Mouse (Mus musculus) kidney, postnatal 36 days (tissue): ENCODE measurements around the gene Rbms3.

ENCODE experiments used
- DNase-seq, 2 experiments: peaks; one replicate each; pipeline ENCODE4 v3.0.0; 2021 to 2022; ENCODE audit warnings: mixed read lengths in 2 of 2

Gene Rbms3

GRCm38 (mm10) chr9:117091253-117092176 lies 538.2 kb downstream of the Rbms3 start:
- no peak for DNase-seq

GRCm38 (mm10) chr9:117089409-117090147 lies 540.1 kb downstream of the Rbms3 start:
- peak; percentile 88 to 89 for DNase-seq

- DNase-seq: no peak
Observed at GRCm38 (mm10) chr9:117088309-117088708, 541.4 kb downstream of the Rbms3 start.

GRCm38 (mm10) chr9:117085706-117086105 lies 544.0 kb downstream of the Rbms3 start:
- no peak for DNase-seq

DNA sequence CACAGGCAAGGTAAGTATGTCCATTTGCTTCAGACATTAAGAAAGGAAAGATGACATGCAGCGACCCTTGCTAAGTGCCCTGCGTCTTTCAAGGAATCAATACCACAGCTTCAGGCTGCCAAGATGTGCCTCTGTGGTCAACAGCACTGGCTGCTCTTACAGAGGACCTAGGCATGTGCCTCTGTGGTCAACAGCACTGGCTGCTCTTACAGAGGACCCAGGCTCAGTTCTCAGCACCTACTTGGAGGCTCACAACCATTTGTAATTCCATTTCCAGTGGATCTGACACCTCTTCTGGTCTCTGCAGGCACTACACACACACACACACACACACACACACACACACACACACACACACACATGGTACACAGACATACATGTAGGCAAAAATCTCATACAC lies 545.2 kb downstream of the Rbms3 start:
- DNase-seq: no peak

DNA sequence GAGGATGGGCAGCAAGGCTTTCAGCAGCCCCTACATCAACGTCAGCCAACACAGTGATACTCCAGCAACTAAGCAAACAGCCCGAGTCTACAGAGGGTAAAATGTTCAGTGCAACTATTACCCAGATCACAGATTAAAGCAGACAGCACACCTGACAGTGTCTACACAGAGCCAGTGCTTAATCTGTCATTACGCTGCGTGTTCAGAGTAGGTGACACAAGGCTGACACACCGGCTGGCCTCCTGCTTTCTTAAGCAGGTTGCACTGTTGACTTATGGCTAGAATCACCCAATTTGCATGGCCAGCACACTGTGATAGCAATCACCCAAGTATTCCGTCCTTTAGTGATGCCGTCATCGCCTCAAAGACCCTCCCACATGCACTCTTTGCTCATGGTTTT lies 550.2 kb downstream of the Rbms3 start:
- DNase-seq: no peak

- no peak for DNase-seq
Observed at GRCm38 (mm10) chr9:117077548-117077947, 552.2 kb downstream of the Rbms3 start.

GRCm38 (mm10) chr9:117076785-117077184 lies 552.9 kb downstream of the Rbms3 start:
- no peak for DNase-seq

- DNase-seq: peak in 1 of 2 experiments; percentile 7
Observed at GRCm38 (mm10) chr9:117072433-117073099, 557.1 kb downstream of the Rbms3 start.

GRCm38 (mm10) chr9:117070616-117071015 lies 559.1 kb downstream of the Rbms3 start:
- DNase-seq: no peak

DNA sequence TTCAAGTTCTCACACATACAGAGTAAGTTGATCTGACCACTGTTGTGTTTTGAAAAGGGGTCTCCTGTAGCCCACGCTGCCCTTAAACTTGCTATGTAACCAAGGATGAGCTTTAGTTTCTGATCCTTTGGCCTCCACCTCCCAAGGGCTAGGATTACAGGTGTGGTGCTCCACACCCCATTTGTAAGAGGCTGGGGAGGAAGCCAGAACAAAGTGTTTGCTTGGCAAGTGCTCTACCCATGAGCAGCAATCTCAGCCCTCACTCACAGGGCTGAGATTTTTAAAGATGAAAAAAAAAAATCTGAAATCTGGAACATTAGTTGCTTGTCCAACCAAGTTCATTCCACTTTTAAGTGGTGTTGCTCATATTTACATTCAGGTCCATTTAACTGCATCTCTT lies 560.5 kb downstream of the Rbms3 start:
- DNase-seq: no peak

GRCm38 (mm10) chr9:117067703-117068419 lies 561.9 kb downstream of the Rbms3 start:
- DNase-seq: peak; percentile 20 to 51

DNA sequence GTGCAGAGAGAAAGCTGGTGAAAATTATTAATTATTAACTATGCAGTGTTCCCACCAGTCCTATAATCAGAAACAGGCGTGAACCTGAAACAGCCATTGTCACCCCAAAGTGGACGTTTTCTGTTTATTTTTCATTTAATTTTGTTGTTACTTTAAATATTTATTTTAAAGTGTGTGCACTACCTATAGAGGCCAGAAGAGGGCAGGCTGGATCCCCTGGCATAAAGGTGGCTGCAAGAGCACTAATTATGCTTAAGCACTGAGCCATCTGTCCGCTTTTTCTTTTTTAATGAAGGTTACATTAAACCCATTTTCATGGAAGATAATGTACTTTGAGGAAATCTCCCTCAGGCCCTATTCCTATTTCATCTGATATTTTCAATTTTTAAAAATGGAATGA lies 563.2 kb downstream of the Rbms3 start:
- DNase-seq: no peak

- DNase-seq: no peak
Observed at GRCm38 (mm10) chr9:117065601-117066000, 564.1 kb downstream of the Rbms3 start.

DNA sequence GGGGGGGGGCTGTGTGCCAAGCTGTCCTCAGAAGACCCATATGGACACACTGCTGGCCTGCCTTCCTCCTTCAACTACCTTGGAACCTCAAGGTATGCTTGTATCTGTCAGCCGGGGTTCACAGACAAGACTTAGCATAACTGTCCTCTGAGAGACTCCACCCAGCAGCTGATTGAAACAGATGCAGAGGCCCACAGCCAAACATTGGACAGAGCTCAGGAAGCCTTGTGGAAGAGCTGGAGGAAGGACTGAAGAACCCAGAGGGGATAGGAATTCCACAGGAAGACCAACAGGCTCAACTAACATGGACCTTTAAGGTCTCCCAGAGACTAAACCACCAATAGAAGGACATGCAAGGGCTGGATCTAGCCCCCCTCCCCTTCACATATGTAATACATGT lies 570.1 kb downstream of the Rbms3 start:
- no peak for DNase-seq

GRCm38 (mm10) chr9:117059135-117059534 lies 570.6 kb downstream of the Rbms3 start:
- no peak for DNase-seq

- DNase-seq: no peak
Observed at GRCm38 (mm10) chr9:117051935-117052334, 577.8 kb downstream of the Rbms3 start.

GRCm38 (mm10) chr9:117048641-117049040 lies 581.1 kb downstream of the Rbms3 start:
- DNase-seq: no peak

DNA sequence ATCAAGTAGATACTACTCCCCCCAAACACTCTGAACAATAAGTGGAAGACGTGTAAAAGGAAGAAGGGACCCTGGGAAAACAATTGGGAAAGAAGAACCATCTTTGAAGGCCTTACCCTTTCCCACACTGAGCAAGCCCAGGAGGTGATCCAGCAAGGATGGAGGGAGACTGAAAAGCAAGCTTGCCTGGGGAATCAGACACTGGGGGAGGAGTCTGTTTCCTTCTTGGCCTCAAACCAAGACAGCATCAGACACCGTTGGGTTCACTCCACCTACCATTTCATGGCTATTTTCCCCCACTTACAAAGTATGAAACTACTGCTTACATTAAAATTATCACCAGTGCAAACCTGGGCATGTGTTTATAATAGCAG lies 587.7 kb downstream of the Rbms3 start:
- no peak for DNase-seq

GRCm38 (mm10) chr9:117041291-117041992 lies 588.3 kb downstream of the Rbms3 start:
- no peak for DNase-seq

DNA sequence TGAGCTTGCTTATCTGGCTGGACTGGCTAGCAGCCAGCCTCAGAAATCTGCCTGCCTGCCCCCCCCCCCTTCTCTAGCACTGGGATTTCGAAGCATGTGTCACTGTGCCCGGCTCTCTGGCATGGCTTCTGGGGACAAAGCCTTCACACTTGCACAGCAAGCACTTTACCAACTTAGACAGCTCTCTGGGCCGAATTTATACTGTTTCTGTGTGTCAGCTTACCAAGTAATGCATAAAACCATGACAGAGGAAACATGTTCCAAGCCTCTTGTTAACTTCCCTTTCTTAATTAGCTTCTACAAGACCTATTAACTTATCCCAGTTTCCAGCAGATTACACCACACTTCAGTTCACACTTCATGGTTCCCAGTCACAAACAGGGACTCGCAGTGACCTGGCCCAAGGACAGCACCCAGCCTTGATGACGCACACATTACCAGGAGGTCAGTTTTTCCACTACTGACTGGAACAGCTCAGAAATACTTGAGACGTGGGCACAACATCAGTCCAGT lies 589.7 kb downstream of the Rbms3 start:
- DNase-seq: peak; percentile 26 to 41

GRCm38 (mm10) chr9:117032690-117033089 lies 597.0 kb downstream of the Rbms3 start:
- no peak for DNase-seq
